Mouse (Mus musculus): ENCODE data around the gene Btbd3. TPM values are rescaled to one million over a fixed set of nuclear protein-coding genes. Genes with fewer than 3 reads are reported as not detected.

Gene Btbd3
- polyA plus RNA-seq, 1 experiment from 2014 or later: 52.5 TPM

- Histone ChIP-seq H3K4me2 (ENCODE audit: low read length) (peak overlapping the region; percentile 78), H3K4me1 (ENCODE audit: control insufficient read depth, insufficient read depth, low read length) (peaks cover 19% of the 10 kb centered on the region), H3K9me3 (ENCODE audit: control insufficient read depth, low read length) (no peaks in the 10 kb centered on the region), H3K4me3 (replicated peaks; ENCODE audit: low read depth, low read length) (peak overlapping the region; percentile 93), H3K27ac (replicated peaks; ENCODE audit: low read depth, low read length) (peak overlapping the region; percentile 88; the same call in 1 of the 2 replicates), H3K36me3 (ENCODE audit: control insufficient read depth, insufficient read depth, low read length) (no peaks in the 10 kb centered on the region), H3K27me3 (ENCODE audit: control insufficient read depth, insufficient read depth, low read length) (no peaks in the 10 kb centered on the region), H3K9ac (replicated peaks; ENCODE audit: low read length) (peak overlapping the region; percentile 84)
- ATAC-seq (ENCODE audit: low FRiP score, low TSS enrichment) (peak; percentile 56), DNase-seq (peak; percentile 95)
- WGBS: under 1% methylated on average over 10 of the region's 10 CpGs
These were observed 1.4 kb downstream of the Btbd3 start for GRCm38 (mm10) chr2:138257692-138258315.

- H3K27ac ChIP-seq (replicated peaks; ENCODE audit: low read depth, low read length): no peak overlapping the region
- H3K9ac ChIP-seq (replicated peaks; ENCODE audit: low read length): no peak overlapping the region
- H3K9me3 ChIP-seq (ENCODE audit: control insufficient read depth, low read length): no peaks in the 10 kb centered on the region
- H3K36me3 ChIP-seq (ENCODE audit: control insufficient read depth, insufficient read depth, low read length): no peaks in the 10 kb centered on the region
- H3K27me3 ChIP-seq (ENCODE audit: control insufficient read depth, insufficient read depth, low read length): no peaks in the 10 kb centered on the region
- peaks cover 19% of the 10 kb centered on the region for H3K4me1 ChIP-seq (ENCODE audit: control insufficient read depth, insufficient read depth, low read length)
- no peak for ATAC-seq (ENCODE audit: low FRiP score, low TSS enrichment)
- no peak overlapping the region for H3K4me3 ChIP-seq (replicated peaks; ENCODE audit: low read depth, low read length)
- no peak for DNase-seq
- 93% methylated on average over 7 of the region's 7 CpGs for WGBS
- H3K4me2 ChIP-seq (ENCODE audit: low read length): no peak overlapping the region
These were observed 4.8 kb downstream of the Btbd3 start for GRCm38 (mm10) chr2:138261140-138261539.

GRCm38 (mm10) chr2:138262885-138263284, 6.5 kb downstream of the Btbd3 start:
- Histone ChIP-seq H3K27ac (replicated peaks; ENCODE audit: low read depth, low read length) (no peak overlapping the region), H3K4me1 (ENCODE audit: control insufficient read depth, insufficient read depth, low read length) (peaks cover 18% of the 10 kb centered on the region), H3K9me3 (ENCODE audit: control insufficient read depth, low read length) (no peaks in the 10 kb centered on the region), H3K27me3 (ENCODE audit: control insufficient read depth, insufficient read depth, low read length) (no peaks in the 10 kb centered on the region), H3K36me3 (ENCODE audit: control insufficient read depth, insufficient read depth, low read length) (no peaks in the 10 kb centered on the region), H3K4me3 (replicated peaks; ENCODE audit: low read depth, low read length) (no peak overlapping the region), H3K4me2 (ENCODE audit: low read length) (no peak overlapping the region), H3K9ac (replicated peaks; ENCODE audit: low read length) (no peak overlapping the region)
- ATAC-seq (ENCODE audit: low FRiP score, low TSS enrichment) (no peak), DNase-seq (no peak)
- WGBS: 87% methylated on average over 11 of the region's 11 CpGs

- H3K4me3 ChIP-seq (replicated peaks; ENCODE audit: low read depth, low read length): no peak overlapping the region
- no peak for ATAC-seq (ENCODE audit: low FRiP score, low TSS enrichment)
- 37% methylated on average over 13 of the region's 13 CpGs for WGBS
- H3K36me3 ChIP-seq (ENCODE audit: control insufficient read depth, insufficient read depth, low read length): no peaks in the 10 kb centered on the region
- DNase-seq: peak; percentile 31
- H3K9me3 ChIP-seq (ENCODE audit: control insufficient read depth, low read length): no peaks in the 10 kb centered on the region
- peak overlapping the region; percentile 6; the same call in 1 of the 2 replicates for H3K4me2 ChIP-seq (ENCODE audit: low read length)
- H3K27me3 ChIP-seq (ENCODE audit: control insufficient read depth, insufficient read depth, low read length): no peaks in the 10 kb centered on the region
- no peak overlapping the region for H3K9ac ChIP-seq (replicated peaks; ENCODE audit: low read length)
- H3K4me1 ChIP-seq (ENCODE audit: control insufficient read depth, insufficient read depth, low read length): peaks cover 6% of the 10 kb centered on the region
- no peak overlapping the region; the same call in 1 of the 2 replicates for H3K27ac ChIP-seq (replicated peaks; ENCODE audit: low read depth, low read length)
These were observed 9.1 kb downstream of the Btbd3 start for GRCm38 (mm10) chr2:138265356-138266005.

GRCm38 (mm10) chr2:138266679-138267078, 10.3 kb downstream of the Btbd3 start:
- H3K4me2 ChIP-seq (ENCODE audit: low read length): no peak overlapping the region
- ATAC-seq (ENCODE audit: low FRiP score, low TSS enrichment): no peak
- peaks cover 6% of the 10 kb centered on the region for H3K4me1 ChIP-seq (ENCODE audit: control insufficient read depth, insufficient read depth, low read length)
- no peaks in the 10 kb centered on the region for H3K27me3 ChIP-seq (ENCODE audit: control insufficient read depth, insufficient read depth, low read length)
- H3K36me3 ChIP-seq (ENCODE audit: control insufficient read depth, insufficient read depth, low read length): no peaks in the 10 kb centered on the region
- no peak overlapping the region for H3K4me3 ChIP-seq (replicated peaks; ENCODE audit: low read depth, low read length)
- no peaks in the 10 kb centered on the region for H3K9me3 ChIP-seq (ENCODE audit: control insufficient read depth, low read length)
- H3K9ac ChIP-seq (replicated peaks; ENCODE audit: low read length): no peak overlapping the region
- 63% methylated on average over 5 of the region's 5 CpGs for WGBS
- no peak overlapping the region for H3K27ac ChIP-seq (replicated peaks; ENCODE audit: low read depth, low read length)
- DNase-seq: no peak

GRCm38 (mm10) chr2:138267852-138268513, 11.6 kb downstream of the Btbd3 start:
- Histone ChIP-seq H3K4me3 (replicated peaks; ENCODE audit: low read depth, low read length) (no peak overlapping the region), H3K27ac (replicated peaks; ENCODE audit: low read depth, low read length) (no peak overlapping the region), H3K27me3 (ENCODE audit: control insufficient read depth, insufficient read depth, low read length) (no peaks in the 10 kb centered on the region), H3K9ac (replicated peaks; ENCODE audit: low read length) (no peak overlapping the region), H3K36me3 (ENCODE audit: control insufficient read depth, insufficient read depth, low read length) (no peaks in the 10 kb centered on the region), H3K4me2 (ENCODE audit: low read length) (no peak overlapping the region), H3K9me3 (ENCODE audit: control insufficient read depth, low read length) (no peaks in the 10 kb centered on the region), H3K4me1 (ENCODE audit: control insufficient read depth, insufficient read depth, low read length) (peaks cover 6% of the 10 kb centered on the region)
- 76% methylated on average over 4 of the region's 4 CpGs for WGBS
- DNase-seq: no peak
- ATAC-seq (ENCODE audit: low FRiP score, low TSS enrichment): no peak

- Histone ChIP-seq H3K4me2 (ENCODE audit: low read length) (no peak overlapping the region), H3K27ac (replicated peaks; ENCODE audit: low read depth, low read length) (no peak overlapping the region), H3K9ac (replicated peaks; ENCODE audit: low read length) (no peak overlapping the region), H3K9me3 (ENCODE audit: control insufficient read depth, low read length) (no peaks in the 10 kb centered on the region), H3K27me3 (ENCODE audit: control insufficient read depth, insufficient read depth, low read length) (no peaks in the 10 kb centered on the region), H3K36me3 (ENCODE audit: control insufficient read depth, insufficient read depth, low read length) (no peaks in the 10 kb centered on the region), H3K4me3 (replicated peaks; ENCODE audit: low read depth, low read length) (no peak overlapping the region), H3K4me1 (ENCODE audit: control insufficient read depth, insufficient read depth, low read length) (peaks cover 6% of the 10 kb centered on the region)
- ATAC-seq (ENCODE audit: low FRiP score, low TSS enrichment): no peak
- DNase-seq: no peak
These were observed 13.0 kb downstream of the Btbd3 start for GRCm38 (mm10) chr2:138269330-138269729.

- Histone ChIP-seq H3K27me3 (ENCODE audit: control insufficient read depth, insufficient read depth, low read length) (no peaks in the 10 kb centered on the region), H3K4me2 (ENCODE audit: low read length) (no peak overlapping the region), H3K36me3 (ENCODE audit: control insufficient read depth, insufficient read depth, low read length) (no peaks in the 10 kb centered on the region), H3K27ac (replicated peaks; ENCODE audit: low read depth, low read length) (no peak overlapping the region), H3K4me1 (ENCODE audit: control insufficient read depth, insufficient read depth, low read length) (peaks cover 14% of the 10 kb centered on the region), H3K9ac (replicated peaks; ENCODE audit: low read length) (no peak overlapping the region), H3K4me3 (replicated peaks; ENCODE audit: low read depth, low read length) (no peak overlapping the region), H3K9me3 (ENCODE audit: control insufficient read depth, low read length) (no peaks in the 10 kb centered on the region)
- DNase-seq (no peak), ATAC-seq (ENCODE audit: low FRiP score, low TSS enrichment) (no peak)
- 92% methylated on average over 9 of the region's 9 CpGs for WGBS
These were observed 17.2 kb downstream of the Btbd3 start for GRCm38 (mm10) chr2:138273404-138274073.

Measured in midbrain, embryonic 14.5 days (tissue).